Mouse (Mus musculus) embryonic stem cell, embryonic (primary cell): ENCODE data around the gene Fmo5.

Experiments
- CTCF ChIA-PET, 4 experiments: fragments of 300-600 bp in 2 of 4; fragments of 350-600 bp in 2 of 4; sonication (Branson Sonifier 250); formaldehyde crosslinking; loops; one replicate each; lab custom pipeline; 2022; ENCODE audit warnings: inconsistent platforms in 2 of 4; lab: Charles Lee
- POLR2A ChIA-PET, 4 experiments: fragments of 300-600 bp in 2 of 4; fragments of 350-600 bp in 2 of 4; sonication (Branson Sonifier 250); formaldehyde crosslinking; loops; one replicate each; lab custom pipeline; 2022; ENCODE audit warnings: antibody characterized with exemption in 4 of 4, inconsistent platforms in 1 of 4; lab: Charles Lee

Fmo5 gene

GRCm38 (mm10) chr3:97683560-97684195, 55.1 kb downstream of the Fmo5 start:
- POLR2A ChIA-PET = interaction anchor here in 3 of 4 experiments (0.5 to 2.3 kb wide), 15 partner anchors 8 to 640 kb away, joined by 3 to 6 read pairs (median 3); partner anchors contain the start of genes Pde4dip (in 1 of the 3) and Prkab2 (in 1 of the 3)
- CTCF ChIA-PET = interaction anchor here in 3 of 4 experiments (0.5 to 3.7 kb wide), 8 partner anchors 31 to 967 kb away, joined by 3 to 23 read pairs (median 4); no protein-coding TSS in a partner anchor

- ChIA-PET CTCF (interaction anchor here in 1 of 4 experiments (0.7 kb wide), 1 partner anchor 101 kb away, joined by 4 read pairs; no protein-coding TSS in a partner anchor), POLR2A (interaction anchor here in 2 of 4 experiments (1.2 to 1.4 kb wide), 2 partner anchors 16 to 214 kb away, joined by 3 to 5 read pairs; partner anchors contain the start of gene Sec22b (in 1 of the 2))
These were observed 57.9 kb downstream of the Fmo5 start for GRCm38 (mm10) chr3:97686372-97687117.

GRCm38 (mm10) chr3:97689289-97689688, 60.7 kb downstream of the Fmo5 start:
- POLR2A ChIA-PET = no interaction called here
- CTCF ChIA-PET = no interaction called here

- ChIA-PET CTCF (interaction anchor here in 1 of 4 experiments (2.3 kb wide), 1 partner anchor 9 kb away, joined by 7 read pairs; no protein-coding TSS in a partner anchor), POLR2A (no interaction called here)
These were observed 62.0 kb downstream of the Fmo5 start for GRCm38 (mm10) chr3:97690590-97690989.

- POLR2A ChIA-PET = interaction anchor here in 2 of 4 experiments (1.0 to 1.1 kb wide), 2 partner anchors 8 to 10 kb away, joined by 3 to 4 read pairs; no protein-coding TSS in a partner anchor
- CTCF ChIA-PET = interaction anchor here in 2 of 4 experiments (0.6 to 2.3 kb wide), 4 partner anchors 10 to 110 kb away, joined by 5 to 7 read pairs (median 5); no protein-coding TSS in a partner anchor
These were observed 62.9 kb downstream of the Fmo5 start for GRCm38 (mm10) chr3:97691443-97692017.

GRCm38 (mm10) chr3:97693806-97694205, 65.2 kb downstream of the Fmo5 start:
- POLR2A ChIA-PET = interaction anchor here in 1 of 4 experiments (0.6 to 1.3 kb wide), 2 partner anchors 9 to 597 kb away, joined by 3 to 5 read pairs; no protein-coding TSS in a partner anchor

GRCm38 (mm10) chr3:97696866-97697265, 68.3 kb downstream of the Fmo5 start:
- POLR2A ChIA-PET = no interaction called here
- CTCF ChIA-PET = no interaction called here

More at GRCm38 (mm10) chr3:97693806-97694205, 65.2 kb downstream of the Fmo5 start:
- CTCF ChIA-PET = interaction anchor here in 1 of 4 experiments (0.6 kb wide), 1 partner anchor 12 kb away, joined by 3 read pairs; no protein-coding TSS in a partner anchor

GRCm38 (mm10) chr3:97697291-97697690, 68.7 kb downstream of the Fmo5 start:
- POLR2A ChIA-PET = no interaction called here
- CTCF ChIA-PET = interaction anchor here in 1 of 4 experiments (0.6 kb wide), 1 partner anchor 12 kb away, joined by 9 read pairs; no protein-coding TSS in a partner anchor

- ChIA-PET POLR2A (no interaction called here), CTCF (no interaction called here)
These were observed 70.5 kb downstream of the Fmo5 start for GRCm38 (mm10) chr3:97699061-97699460.

- ChIA-PET CTCF (no interaction called here), POLR2A (interaction anchor here in 1 of 4 experiments (1.7 kb wide), 1 partner anchor 27 kb away, joined by 3 read pairs; no protein-coding TSS in a partner anchor)
These were observed 72.6 kb downstream of the Fmo5 start for GRCm38 (mm10) chr3:97701198-97701597.

GRCm38 (mm10) chr3:97702448-97703080, 74.0 kb downstream of the Fmo5 start:
- CTCF ChIA-PET = interaction anchor here in 2 of 4 experiments (0.7 to 1.6 kb wide), 3 partner anchors 21 to 63 kb away, joined by 3 to 5 read pairs (median 3); no protein-coding TSS in a partner anchor
- POLR2A ChIA-PET = interaction anchor here in 3 of 4 experiments (0.6 to 1.9 kb wide), 7 partner anchors 9 to 154 kb away, joined by 3 to 6 read pairs (median 5); no protein-coding TSS in a partner anchor
